Mouse (Mus musculus) ES-Bruce4 (cell line): ENCODE data around the gene Cluh.

Experiments
- CTCF ChIP-seq: IDR thresholded peaks from one replicate; pipeline ENCODE4 v1.8.1; 2011; ENCODE audit warnings: low read depth, low read length
- POLR2A ChIP-seq: IDR thresholded peaks from one replicate; pipeline ENCODE4 v1.8.1; 2011; ENCODE audit warnings: low read length; ENCODE audit not compliant: insufficient read depth

DNA sequence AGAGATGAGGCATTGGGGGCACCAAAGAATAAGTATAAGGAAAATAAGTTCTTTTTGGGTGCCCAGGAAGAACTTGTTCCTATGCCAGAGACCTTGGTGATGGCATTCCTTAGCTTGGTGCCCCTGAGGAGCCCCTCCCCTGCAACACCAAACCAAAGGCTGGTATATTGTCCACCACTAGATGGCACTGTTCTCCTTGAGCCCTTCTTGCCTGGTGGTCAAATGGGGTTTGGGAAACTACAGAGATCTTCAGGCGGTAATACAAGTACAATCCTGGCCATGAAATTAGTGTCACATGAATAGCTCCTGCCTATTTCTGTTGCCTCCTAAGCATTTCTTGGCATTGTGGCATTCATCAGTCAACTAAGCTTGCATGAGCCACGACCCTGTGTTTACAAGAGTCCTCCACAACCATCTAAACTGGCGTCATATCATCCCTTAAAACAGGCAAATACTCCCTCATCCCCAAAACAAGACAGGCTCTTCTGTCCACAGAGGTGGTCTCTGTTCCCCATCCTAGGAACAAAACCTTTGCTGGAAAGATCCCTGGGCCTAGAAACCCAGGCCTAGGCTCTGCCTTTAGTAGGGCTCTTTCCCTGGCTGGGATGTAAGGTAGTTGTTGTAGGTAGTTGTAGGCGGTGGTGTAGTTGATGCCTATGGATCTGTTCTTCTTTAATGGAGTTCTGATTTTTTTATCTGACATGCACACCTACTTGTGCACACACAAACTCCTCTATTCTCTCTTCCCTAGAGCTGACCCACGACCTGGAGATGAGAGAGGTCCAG lies 14.6 kb upstream of the Cluh start:
- TF ChIP-seq CTCF, result peak; percentile 74
- TF ChIP-seq POLR2A, result no peak
